Mouse (Mus musculus) intestine, postnatal 0 days (tissue): ENCODE results near the gene Rab7. TPM values are rescaled to one million over a fixed set of nuclear protein-coding genes. Genes with fewer than 3 reads are reported as not detected.

Experiments used
- ATAC-seq: fragments of 200-750 bp; cut with Nextera tagmentation; 2 replicates; pipeline ENCODE4 v1.8.0; 2017; ENCODE audit warnings: mild to moderate bottlenecking, moderate TSS enrichment, moderate library complexity
- H3K27ac ChIP-seq: fragments of 300-500 bp; sonication (generic); 2 replicates; pipeline ENCODE4 v1.5.1; 2014; ENCODE audit warnings: mild to moderate bottlenecking, low read depth, low read length, moderate library complexity
- H3K27me3 ChIP-seq: fragments of 300-500 bp; sonication (generic); replicated peaks from 2 replicates; pipeline ENCODE4 v1.6.1; 2014; ENCODE audit warnings: low read length, mixed read lengths; ENCODE audit not compliant: control insufficient read depth, insufficient read depth
- H3K36me3 ChIP-seq: fragments of 300-500 bp; sonication (generic); 2 replicates; pipeline ENCODE4 v1.6.1; 2014; ENCODE audit warnings: mild to moderate bottlenecking, moderate library complexity; ENCODE audit not compliant: control insufficient read depth, insufficient read depth
- H3K4me1 ChIP-seq: fragments of 300-500 bp; sonication (generic); replicated peaks from 2 replicates; pipeline ENCODE4 v1.6.1; 2014; ENCODE audit warnings: antibody characterized with exemption, low read length, mixed read lengths; ENCODE audit not compliant: control insufficient read depth, insufficient read depth
- H3K4me2 ChIP-seq: fragments of 300-500 bp; sonication (generic); replicated peaks from 2 replicates; pipeline ENCODE4 v1.6.1; 2014; ENCODE audit warnings: low read depth, mild to moderate bottlenecking, moderate library complexity
- H3K4me3 ChIP-seq: fragments of 300-500 bp; sonication (generic); 2 replicates; pipeline ENCODE4 v1.5.1; 2014; ENCODE audit warnings: low read depth, low read length
- H3K9ac ChIP-seq: fragments of 300-500 bp; sonication (generic); 2 replicates; pipeline ENCODE4 v1.6.1; 2014; ENCODE audit warnings: mild to moderate bottlenecking, low read depth, low read length
- H3K9me3 ChIP-seq: fragments of 300-500 bp; sonication (generic); 2 replicates; pipeline ENCODE4 v1.6.1; 2016; ENCODE audit warnings: mixed run types; ENCODE audit not compliant: control insufficient read depth
- CTCF ChIP-seq: sonication (generic); IDR thresholded peaks from 2 replicates; pipeline ENCODE4 v1.5.1; 2016; ENCODE audit warnings: low read depth, mild to moderate bottlenecking, control low read depth, antibody characterized with exemption, moderate library complexity
- WGBS: fragments of 180-500 bp; shearing (Covaris S2); extraction: QIAGEN DNeasy Blood & Tissue Kit; methylation state at CpG from one replicate; pipeline ENCODE4 v1.1.7; 2014; 5-methylcytosine and 5-hydroxymethylcytosine counted together
- polyA plus RNA-seq: library from polyadenylated mRNA; unstranded; fragments of >200 nt; fragmentation: Nextera tagmentation; extraction: Ambion mirVana; gene quantifications from 2 replicates; pipeline ENCODE4 v1.2.1, GENCODE M21; 2015

The Rab7 gene
- polyA plus RNA-seq, 1 experiment from 2014 or later = 226 TPM

- H3K27ac ChIP-seq = no peak overlapping the region
- H3K4me2 ChIP-seq = no peak overlapping the region
- WGBS = 54% methylated on average over 5 of the region's 5 CpGs
- H3K27me3 ChIP-seq = no peaks in the 10 kb centered on the region
- no peak for ATAC-seq
- no peak overlapping the region for H3K4me3 ChIP-seq
- no peak for TF ChIP-seq CTCF
- H3K4me1 ChIP-seq = peaks cover 6% of the 10 kb centered on the region; the same call in 1 of the 2 replicates
- no peaks in the 10 kb centered on the region for H3K9me3 ChIP-seq
- H3K36me3 ChIP-seq = no peaks in the 10 kb centered on the region
- no peak overlapping the region for H3K9ac ChIP-seq
Observed at GRCm38 (mm10) chr6:88055663-88056062, 10.6 kb upstream of the Rab7 start.

DNA sequence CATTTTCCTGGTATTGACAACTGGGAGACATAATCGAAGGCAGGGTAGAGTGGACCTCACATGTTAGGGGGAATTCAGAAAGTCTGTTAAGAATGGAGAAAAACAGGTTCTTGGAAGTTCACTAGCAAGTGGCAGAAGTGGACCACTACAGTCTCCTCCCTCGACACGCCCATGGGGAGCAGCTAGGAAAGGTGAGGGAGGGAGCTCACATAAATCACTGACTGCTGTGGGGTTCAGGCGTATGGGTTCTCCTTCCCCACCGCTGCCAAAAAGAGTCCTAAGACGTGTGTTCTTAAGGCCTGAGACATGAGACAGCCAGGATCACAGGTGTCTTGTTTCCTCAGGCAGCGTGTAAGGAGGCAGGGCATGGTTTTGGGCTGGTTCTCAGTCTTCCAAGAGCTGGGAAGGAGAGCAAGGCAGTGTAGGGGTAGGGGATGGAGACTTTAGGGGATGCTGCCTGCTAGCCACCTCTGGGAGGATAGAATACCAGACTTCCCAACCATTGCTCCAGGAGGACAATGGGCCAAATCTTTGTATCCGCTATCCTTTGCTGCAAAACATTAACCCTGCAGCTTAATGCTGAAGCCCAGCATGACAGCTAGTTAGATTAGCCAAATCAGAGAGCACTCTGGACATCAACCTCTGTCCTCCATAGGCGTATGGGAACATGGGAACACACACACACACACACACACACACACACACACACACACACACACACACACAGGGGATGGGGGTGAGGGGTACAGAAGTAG is 9.2 kb upstream of the Rab7 start:
- no peaks in the 10 kb centered on the region for H3K9me3 ChIP-seq
- WGBS = 33% methylated on average over 9 of the region's 9 CpGs
- peak overlapping the region; percentile 54 for H3K27ac ChIP-seq
- H3K27me3 ChIP-seq = no peaks in the 10 kb centered on the region
- H3K4me1 ChIP-seq = peaks cover 6% of the 10 kb centered on the region; the same call in 1 of the 2 replicates
- H3K9ac ChIP-seq = no peak overlapping the region
- no peak for TF ChIP-seq CTCF
- no peaks in the 10 kb centered on the region for H3K36me3 ChIP-seq
- H3K4me3 ChIP-seq = no peak overlapping the region
- ATAC-seq = no peak
- no peak overlapping the region for H3K4me2 ChIP-seq

- no peak for TF ChIP-seq CTCF
- Histone ChIP-seq H3K36me3 (no peaks in the 10 kb centered on the region), H3K9me3 (no peaks in the 10 kb centered on the region), H3K4me2 (peak overlapping the region; percentile 41; the same call in 1 of the 2 replicates), H3K9ac (no peak overlapping the region), H3K4me3 (no peak overlapping the region), H3K27me3 (no peaks in the 10 kb centered on the region), H3K4me1 (peaks cover 8% of the 10 kb centered on the region; the same call in 1 of the 2 replicates), H3K27ac (peak overlapping the region; percentile 54)
- WGBS = 33% methylated on average over 11 of the region's 11 CpGs
- ATAC-seq = peak; percentile 72
Observed at GRCm38 (mm10) chr6:88053228-88054080, 8.4 kb upstream of the Rab7 start.

GRCm38 (mm10) chr6:88051206-88051605 is 6.1 kb upstream of the Rab7 start:
- 88% methylated on average over 5 of the region's 5 CpGs for WGBS
- TF ChIP-seq CTCF = no peak
- 0 out of 2 replicates have a peak, but pooled peaks cover 10% of the 10 kb centered on the region for H3K4me1 ChIP-seq
- H3K9ac ChIP-seq = no peak overlapping the region
- H3K4me2 ChIP-seq = no peak overlapping the region
- H3K9me3 ChIP-seq = no peaks in the 10 kb centered on the region
- no peak for ATAC-seq
- no peaks in the 10 kb centered on the region for H3K36me3 ChIP-seq
- H3K27ac ChIP-seq = no peak overlapping the region
- no peak overlapping the region for H3K4me3 ChIP-seq
- no peaks in the 10 kb centered on the region for H3K27me3 ChIP-seq

GRCm38 (mm10) chr6:88049008-88049407 is 3.9 kb upstream of the Rab7 start:
- ATAC-seq = peak; percentile 35
- Histone ChIP-seq H3K27ac (peak overlapping the region; percentile 46), H3K36me3 (no peaks in the 10 kb centered on the region), H3K4me1 (0 out of 2 replicates have a peak, but pooled peaks cover 10% of the 10 kb centered on the region), H3K9me3 (no peaks in the 10 kb centered on the region), H3K4me2 (peak overlapping the region; percentile 45), H3K4me3 (no peak overlapping the region), H3K27me3 (no peaks in the 10 kb centered on the region), H3K9ac (no peak overlapping the region)
- TF ChIP-seq CTCF = no peak
- WGBS = 39% methylated on average over 6 of the region's 6 CpGs

DNA sequence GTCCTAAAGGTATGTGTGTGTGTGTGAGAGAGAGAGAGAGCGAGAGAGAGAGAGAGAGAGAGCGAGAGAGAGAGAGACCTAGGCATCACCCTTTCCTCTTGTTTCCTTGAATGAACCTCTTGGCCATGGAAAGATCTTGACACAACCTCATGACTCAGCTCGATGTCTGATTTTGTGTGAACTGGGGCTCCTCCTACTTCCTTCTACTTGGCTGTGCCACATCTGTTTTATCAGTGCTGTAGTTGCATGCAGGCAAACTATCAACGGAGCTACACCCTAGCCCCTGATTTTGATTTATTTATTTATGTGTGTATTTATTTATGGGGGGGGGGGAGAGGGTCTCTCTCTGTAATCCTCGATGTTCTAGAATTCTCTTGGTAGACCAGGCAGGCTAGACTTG is 2.8 kb upstream of the Rab7 start:
- H3K27ac ChIP-seq = 0 out of 2 replicates have a peak overlapping the region, but pooled peaks have one; percentile 37
- H3K36me3 ChIP-seq = no peaks in the 10 kb centered on the region
- no peaks in the 10 kb centered on the region for H3K9me3 ChIP-seq
- peaks cover 10% of the 10 kb centered on the region; the same call in 1 of the 2 replicates for H3K4me1 ChIP-seq
- no peak overlapping the region for H3K9ac ChIP-seq
- WGBS = 53% methylated on average over 5 of the region's 5 CpGs
- ATAC-seq = no peak
- TF ChIP-seq CTCF = no peak
- no peak overlapping the region for H3K4me2 ChIP-seq
- H3K4me3 ChIP-seq = no peak overlapping the region
- H3K27me3 ChIP-seq = no peaks in the 10 kb centered on the region
